21 mouse cellular contexts compared by ENCODE assay signal in genomic region chr9:60067241-60067640, GRCm38 (mm10).
A peak's percentile ranks its signal among the peaks of the same experiment; 100 is the strongest.
DNase-seq lines count a peak whose midpoint lies in the region; ATAC-seq and TF ChIP-seq lines count a peak whose summit lies in the region.
"Had no signal": no experiment of that assay in that cellular context is flagged by ENCODE, and none has a peak within 500 bp of the region (broad histone marks: within the 10 kb centered on the region; RNA-seq: fewer than 3 reads in every experiment).

No protein-coding gene starts in this region.

- no peak overlapping the region for H3K9ac ChIP-seq in hindbrain, postnatal 0 days (replicated peaks; ENCODE audit: low read length)
- no peak overlapping the region for H3K9ac ChIP-seq in hindbrain, embryonic 13.5 days
- H3K9ac ChIP-seq in midbrain, postnatal 0 days (replicated peaks; ENCODE audit: low read length, poor library complexity, severe bottlenecking), result no peak overlapping the region
- H3K9ac ChIP-seq: embryonic facial prominence, embryonic 13.5 days; embryonic facial prominence, embryonic 15.5 days; forebrain, embryonic 12.5 days had no signal

- no peak for ATAC-seq in hindbrain, postnatal 0 days
- ATAC-seq in hindbrain, embryonic 13.5 days (ENCODE audit: low FRiP score), result no peak
- no peak for ATAC-seq in midbrain, postnatal 0 days (ENCODE audit: low FRiP score)
- ATAC-seq: forebrain, embryonic 14.5 days; forebrain, embryonic 16.5 days had no signal

- peak; percentile 28 to 45 for DNase-seq in cerebellum, postnatal 14 days
- DNase-seq in cerebellum, adult 8-10 months, result no peak
- peak; percentile 25 for DNase-seq in hindbrain, postnatal 0 days (ENCODE audit: low spot score)
- peak; percentile 27 for DNase-seq in midbrain, postnatal 0 days (ENCODE audit: low spot score)
- no peak for DNase-seq in midbrain, embryonic 10.5 days (ENCODE audit: low spot score)
- DNase-seq: adrenal gland, adult 2 months; adrenal gland, postnatal 10 days; adrenal gland, postnatal 25 days; cerebellum, adult 11-12 months; cerebellum, adult 2 months; cerebellum, adult 9-11 months; cerebellum, postnatal 36 days; embryo, embryonic 11 days had no signal

- 78% methylated on average over 8 of the region's 8 CpGs for WGBS in hindbrain, postnatal 0 days
- 94% methylated on average over 8 of the region's 8 CpGs for WGBS in hindbrain, embryonic 13.5 days
- WGBS in midbrain, postnatal 0 days, result 92% methylated on average over 8 of the region's 8 CpGs
- 92% methylated on average over 8 of the region's 8 CpGs for WGBS in midbrain, embryonic 10.5 days

- no peaks in the 10 kb centered on the region for H3K36me3 ChIP-seq in hindbrain, postnatal 0 days (ENCODE audit: insufficient read depth, low read length)
- H3K36me3 ChIP-seq in hindbrain, embryonic 13.5 days, result no peaks in the 10 kb centered on the region
- no peaks in the 10 kb centered on the region for H3K36me3 ChIP-seq in midbrain, postnatal 0 days (ENCODE audit: insufficient read depth, low read length)
- H3K36me3 ChIP-seq in midbrain, embryonic 10.5 days, result no peaks in the 10 kb centered on the region
- H3K36me3 ChIP-seq: embryonic facial prominence, embryonic 13.5 days; embryonic facial prominence, embryonic 15.5 days; forebrain, embryonic 10.5 days; forebrain, embryonic 12.5 days had no signal

- H3K4me2 ChIP-seq in hindbrain, postnatal 0 days (ENCODE audit: low read depth, low read length), result no peak overlapping the region
- H3K4me2 ChIP-seq in hindbrain, embryonic 13.5 days, result no peak overlapping the region
- H3K4me2 ChIP-seq in midbrain, postnatal 0 days (ENCODE audit: low read depth, low read length, poor library complexity, severe bottlenecking), result no peak overlapping the region
- H3K4me2 ChIP-seq: embryonic facial prominence, embryonic 13.5 days; embryonic facial prominence, embryonic 15.5 days; forebrain, embryonic 12.5 days had no signal

- H3K27ac ChIP-seq in hindbrain, postnatal 0 days, result no peak overlapping the region
- H3K27ac ChIP-seq in hindbrain, embryonic 13.5 days, result no peak overlapping the region
- H3K27ac ChIP-seq in midbrain, postnatal 0 days (ENCODE audit: low read depth, low read length), result no peak overlapping the region
- no peak overlapping the region for H3K27ac ChIP-seq in midbrain, embryonic 10.5 days (replicated peaks)
- H3K27ac ChIP-seq: embryonic facial prominence, embryonic 13.5 days; embryonic facial prominence, embryonic 15.5 days; forebrain, embryonic 10.5 days; forebrain, embryonic 12.5 days had no signal

- H3K4me1 ChIP-seq in hindbrain, postnatal 0 days (ENCODE audit: insufficient read depth, low read length), result peaks cover 4% of the 10 kb centered on the region; the same call in 1 of the 2 replicates
- H3K4me1 ChIP-seq in hindbrain, embryonic 13.5 days (replicated peaks), result peaks cover 7% of the 10 kb centered on the region; the same call in 1 of the 2 replicates
- H3K4me1 ChIP-seq in midbrain, postnatal 0 days (ENCODE audit: insufficient read depth, low read length), result no peaks in the 10 kb centered on the region
- H3K4me1 ChIP-seq in midbrain, embryonic 10.5 days, result peaks cover 9% of the 10 kb centered on the region

- H3K27me3 ChIP-seq in hindbrain, postnatal 0 days (ENCODE audit: insufficient read depth, low read length), result no peaks in the 10 kb centered on the region
- H3K27me3 ChIP-seq in hindbrain, embryonic 13.5 days, result no peaks in the 10 kb centered on the region
- H3K27me3 ChIP-seq in midbrain, postnatal 0 days (ENCODE audit: insufficient read depth, low read length), result no peaks in the 10 kb centered on the region
- H3K27me3 ChIP-seq in midbrain, embryonic 10.5 days (ENCODE audit: low read depth, poor library complexity, severe bottlenecking), result no peaks in the 10 kb centered on the region
- H3K27me3 ChIP-seq: embryonic facial prominence, embryonic 13.5 days; embryonic facial prominence, embryonic 15.5 days; forebrain, embryonic 12.5 days had no signal

- no peak overlapping the region for H3K4me3 ChIP-seq in hindbrain, postnatal 0 days (ENCODE audit: low read length)
- H3K4me3 ChIP-seq in hindbrain, embryonic 13.5 days, result no peak overlapping the region
- H3K4me3 ChIP-seq in midbrain, postnatal 0 days (ENCODE audit: low read depth, low read length), result no peak overlapping the region
- no peak overlapping the region for H3K4me3 ChIP-seq in midbrain, embryonic 10.5 days
- H3K4me3 ChIP-seq: embryonic facial prominence, embryonic 13.5 days; embryonic facial prominence, embryonic 15.5 days; erythroblast, embryonic 14.5 days; forebrain, embryonic 10.5 days; forebrain, embryonic 12.5 days had no signal

- H3K9me3 ChIP-seq in hindbrain, postnatal 0 days (ENCODE audit: low read length), result no peaks in the 10 kb centered on the region
- H3K9me3 ChIP-seq in hindbrain, embryonic 13.5 days, result no peaks in the 10 kb centered on the region
- H3K9me3 ChIP-seq in midbrain, postnatal 0 days (ENCODE audit: low read length), result no peaks in the 10 kb centered on the region
- no peaks in the 10 kb centered on the region for H3K9me3 ChIP-seq in midbrain, embryonic 10.5 days (replicated peaks)
- H3K9me3 ChIP-seq: embryonic facial prominence, embryonic 13.5 days; embryonic facial prominence, embryonic 15.5 days; forebrain, embryonic 10.5 days; forebrain, embryonic 12.5 days had no signal

- no peak for TF ChIP-seq CTCF in hindbrain, postnatal 0 days (IDR thresholded peaks at IDR 0.05; ENCODE audit: low read depth)
- no peak for TF ChIP-seq CTCF in midbrain, postnatal 0 days (IDR thresholded peaks at IDR 0.05)

Comparison
In these comparisons a context has a peak if more than half of its experiments do, and no peak if none do; other contexts are left out.
1. DNase-seq: peak in cerebellum, postnatal 14 days (2 of 2), hindbrain, postnatal 0 days (single experiment) and midbrain, postnatal 0 days (single experiment); none in cerebellum, adult 8-10 months (single experiment) and midbrain, embryonic 10.5 days (single experiment).